Mouse (Mus musculus): ENCODE measurements around the gene Oasl2.

- no peak for TF ChIP-seq POLR2A (IDR thresholded peaks at IDR 0.05; ENCODE audit: low read depth, low read length)
- TF ChIP-seq CTCF (IDR thresholded peaks at IDR 0.05; ENCODE audit: extremely low read depth, insufficient read length, insufficient replicate concordance, low read depth, low read length): no peak
These were observed 7.7 kb upstream of the Oasl2 start for GRCm38 (mm10) chr5:114888995-114889394.

Data from small intestine, adult 2 months (tissue).